Mouse (Mus musculus): Measurements from ENCODE around the gene Suox. TPM values are rescaled to one million over a fixed set of nuclear protein-coding genes. Genes with fewer than 3 reads are reported as not detected.
"Not testable (repeated sequence)": the region's sequence is repeated elsewhere in the genome, so short reads cannot be mapped to it uniquely, and the experiment has no call there.

Suox gene
- polyA plus RNA-seq, 1 experiment from 2014 or later, result 21.4 TPM

- Histone ChIP-seq H3K4me1 (replicated peaks; ENCODE audit: control insufficient read depth, insufficient read depth) (peaks cover 4% of the 10 kb centered on the region; the same call in 1 of the 2 replicates), H3K4me2 (replicated peaks; ENCODE audit: low read depth) (peak within 1 kb of the TSS; percentile 80), H3K4me3 (ENCODE audit: low read depth, low read length) (peak within 1 kb of the TSS; percentile 70), H3K9me3 (ENCODE audit: control insufficient read depth, low read length) (no peaks in the 10 kb centered on the region), H3K9ac (ENCODE audit: low read length) (peak within 1 kb of the TSS; percentile 88), H3K27ac (replicated peaks) (peak within 1 kb of the TSS; percentile 65), H3K27me3 (ENCODE audit: control insufficient read depth, insufficient read depth, low read length) (no peaks in the 10 kb centered on the region), H3K36me3 (ENCODE audit: control insufficient read depth, insufficient read depth, low read length) (peaks cover 6% of the 10 kb centered on the region)
- ATAC-seq (ENCODE audit: low FRiP score, low TSS enrichment), result peak; percentile 98
- DNase-seq (ENCODE audit: low spot score), result peak; percentile 84
- TF ChIP-seq CTCF (IDR thresholded peaks at IDR 0.05; ENCODE audit: low read depth) (peak; percentile 72), EP300 (optimal IDR thresholded peaks at IDR 0.05) (peak; percentile 90)
- under 1% methylated on average over 40 of the region's 40 CpGs for WGBS
These were observed 47.3 kb downstream of the Suox start, which contains the start of gene Rps26 for GRCm38 (mm10) chr10:128626311-128627310. Gene Rps26, minus strand, starts transcription at chr10:128626747.

GRCm38 (mm10) chr10:128625287-128625894 is 48.5 kb downstream of the Suox start:
- Histone ChIP-seq H3K9ac (ENCODE audit: low read length) (peak overlapping the region; percentile 88), H3K36me3 (ENCODE audit: control insufficient read depth, insufficient read depth, low read length) (peaks cover 6% of the 10 kb centered on the region), H3K27ac (replicated peaks) (peak overlapping the region; percentile 65), H3K4me1 (replicated peaks; ENCODE audit: control insufficient read depth, insufficient read depth) (peaks cover 4% of the 10 kb centered on the region; the same call in 1 of the 2 replicates), H3K9me3 (ENCODE audit: control insufficient read depth, low read length) (no peaks in the 10 kb centered on the region), H3K4me3 (ENCODE audit: low read depth, low read length) (peak overlapping the region; percentile 70), H3K4me2 (replicated peaks; ENCODE audit: low read depth) (peak overlapping the region; percentile 80), H3K27me3 (ENCODE audit: control insufficient read depth, insufficient read depth, low read length) (no peaks in the 10 kb centered on the region)
- ATAC-seq (ENCODE audit: low FRiP score, low TSS enrichment), result no peak
- WGBS, result 37% methylated on average over 7 of the region's 7 CpGs
- no peak for DNase-seq (ENCODE audit: low spot score)
- TF ChIP-seq CTCF (IDR thresholded peaks at IDR 0.05; ENCODE audit: low read depth), result no peak
- no peak for TF ChIP-seq EP300 (optimal IDR thresholded peaks at IDR 0.05)

GRCm38 (mm10) chr10:128623106-128623613 is 50.7 kb downstream of the Suox start:
- whole genome bisulfite sequencing, result 84% methylated on average over 4 of the region's 4 CpGs
- not testable (repeated sequence) for H3K4me1 ChIP-seq (replicated peaks; ENCODE audit: control insufficient read depth, insufficient read depth); H3K4me2 ChIP-seq (replicated peaks; ENCODE audit: low read depth); H3K27me3 ChIP-seq (ENCODE audit: control insufficient read depth, insufficient read depth, low read length); H3K36me3 ChIP-seq (ENCODE audit: control insufficient read depth, insufficient read depth, low read length); H3K9ac ChIP-seq (ENCODE audit: low read length); H3K27ac ChIP-seq (replicated peaks); DNase-seq (ENCODE audit: low spot score); H3K4me3 ChIP-seq (ENCODE audit: low read depth, low read length); H3K9me3 ChIP-seq (ENCODE audit: control insufficient read depth, low read length); ATAC-seq (ENCODE audit: low FRiP score, low TSS enrichment)

GRCm38 (mm10) chr10:128622702-128623101 is 51.2 kb downstream of the Suox start:
- ATAC-seq (ENCODE audit: low FRiP score, low TSS enrichment), result no peak
- Histone ChIP-seq H3K4me2 (replicated peaks; ENCODE audit: low read depth) (no peak overlapping the region), H3K4me3 (ENCODE audit: low read depth, low read length) (no peak overlapping the region), H3K9ac (ENCODE audit: low read length) (no peak overlapping the region), H3K9me3 (ENCODE audit: control insufficient read depth, low read length) (no peaks in the 10 kb centered on the region), H3K27me3 (ENCODE audit: control insufficient read depth, insufficient read depth, low read length) (no peaks in the 10 kb centered on the region), H3K36me3 (ENCODE audit: control insufficient read depth, insufficient read depth, low read length) (peaks cover 6% of the 10 kb centered on the region), H3K4me1 (replicated peaks; ENCODE audit: control insufficient read depth, insufficient read depth) (peaks cover 4% of the 10 kb centered on the region; the same call in 1 of the 2 replicates), H3K27ac (replicated peaks) (no peak overlapping the region)
- TF ChIP-seq CTCF (IDR thresholded peaks at IDR 0.05; ENCODE audit: low read depth), result no peak
- TF ChIP-seq EP300 (optimal IDR thresholded peaks at IDR 0.05), result no peak
- WGBS, result 75% methylated on average over 4 of the region's 4 CpGs
- no peak for DNase-seq (ENCODE audit: low spot score)

GRCm38 (mm10) chr10:128621986-128622520 is 51.8 kb downstream of the Suox start:
- 72% methylated on average over 3 of the region's 3 CpGs for WGBS
- ATAC-seq (ENCODE audit: low FRiP score, low TSS enrichment) (no peak), DNase-seq (ENCODE audit: low spot score) (no peak)
- Histone ChIP-seq H3K27ac (replicated peaks) (no peak overlapping the region), H3K36me3 (ENCODE audit: control insufficient read depth, insufficient read depth, low read length) (peaks cover 6% of the 10 kb centered on the region), H3K4me3 (ENCODE audit: low read depth, low read length) (no peak overlapping the region), H3K27me3 (ENCODE audit: control insufficient read depth, insufficient read depth, low read length) (no peaks in the 10 kb centered on the region), H3K4me2 (replicated peaks; ENCODE audit: low read depth) (no peak overlapping the region), H3K9ac (ENCODE audit: low read length) (no peak overlapping the region), H3K4me1 (replicated peaks; ENCODE audit: control insufficient read depth, insufficient read depth) (peaks cover 4% of the 10 kb centered on the region; the same call in 1 of the 2 replicates), H3K9me3 (ENCODE audit: control insufficient read depth, low read length) (no peaks in the 10 kb centered on the region)
- peak; percentile 45 for TF ChIP-seq CTCF (IDR thresholded peaks at IDR 0.05; ENCODE audit: low read depth)
- TF ChIP-seq EP300 (optimal IDR thresholded peaks at IDR 0.05), result no peak
